Mouse (Mus musculus): ENCODE results near the gene 1810010D01Rik. TPM values are rescaled to one million over a fixed set of nuclear protein-coding genes. Genes with fewer than 3 reads are reported as not detected.

The 1810010D01Rik gene
- polyA plus RNA-seq (2015; fragmentation: Nextera tagmentation; extraction: Ambion mirVana) = 0.44 TPM in 1 of 2 replicates, not detected in the other

DNA sequence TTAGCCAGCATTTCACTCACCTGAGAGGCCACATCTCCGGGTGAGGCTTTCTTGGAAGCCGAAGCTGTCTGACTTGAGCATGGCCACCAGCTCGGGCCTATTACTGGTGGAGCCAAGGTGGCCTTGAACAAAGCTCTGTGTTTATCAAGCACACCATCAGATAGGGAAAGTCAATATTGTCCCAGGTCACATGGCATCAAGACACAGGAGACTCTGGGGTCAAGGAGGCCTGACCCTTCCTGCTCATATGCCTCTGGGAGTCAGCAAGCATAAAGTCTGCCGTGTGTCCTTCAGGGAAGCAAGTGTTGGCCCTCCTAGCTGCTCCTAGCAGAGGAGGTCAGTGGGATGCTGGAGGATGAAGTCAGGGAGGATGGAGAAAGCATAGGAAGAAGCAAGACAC, at the start of gene 1810010D01Rik:
Gene 1810010D01Rik (minus strand): TSS at position 114 of the 400 bp plus-strand sequence.
- no peak within 1 kb of the TSS for H3K4me2 ChIP-seq
- peaks cover 26% of the 10 kb centered on the region for H3K4me1 ChIP-seq (replicated peaks)
- 89% methylated on average over 4 of the region's 4 CpGs for WGBS
- H3K9me3 ChIP-seq (replicated peaks) = no peaks in the 10 kb centered on the region
- H3K4me3 ChIP-seq = no peak within 1 kb of the TSS
- peak within 1 kb of the TSS; percentile 91 for H3K27ac ChIP-seq
- H3K27me3 ChIP-seq = no peaks in the 10 kb centered on the region
- peak within 1 kb of the TSS; percentile 49; the same call in 1 of the 2 replicates for H3K9ac ChIP-seq
- ATAC-seq (replicated peaks; ENCODE audit: insufficient number of reproducible peaks, insufficient read depth, low FRiP score, low read depth) = no peak
- H3K36me3 ChIP-seq = no peaks in the 10 kb centered on the region

DNA sequence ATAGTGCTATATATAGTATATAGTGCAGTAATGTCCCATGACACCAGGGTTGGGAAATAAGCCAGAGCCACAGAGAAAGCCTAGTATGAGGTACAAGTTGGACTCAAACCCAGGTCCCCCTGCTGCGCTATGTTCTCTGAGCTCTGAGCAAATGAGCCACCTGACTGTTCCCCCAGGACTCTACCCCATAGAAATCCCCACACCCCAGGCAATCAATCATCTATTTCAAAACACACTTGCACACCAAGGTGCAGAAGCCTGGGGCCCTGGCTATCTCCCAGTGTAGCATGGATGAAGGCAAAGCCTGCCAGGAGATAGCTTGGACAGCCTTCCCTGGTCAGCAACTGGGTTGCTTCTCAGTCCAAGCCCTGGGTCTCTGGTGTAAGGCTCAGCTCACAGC, 48.2 kb upstream of the 1810010D01Rik start:
- H3K9ac ChIP-seq = no peak overlapping the region
- 92% methylated on average over 1 of the region's 1 CpGs for WGBS
- H3K27me3 ChIP-seq = no peaks in the 10 kb centered on the region
- H3K4me3 ChIP-seq = no peak overlapping the region
- H3K4me2 ChIP-seq = no peak overlapping the region
- H3K4me1 ChIP-seq (replicated peaks) = 0 out of 2 replicates have a peak, but pooled peaks cover 7% of the 10 kb centered on the region
- no peak for ATAC-seq (replicated peaks; ENCODE audit: insufficient number of reproducible peaks, insufficient read depth, low FRiP score, low read depth)
- H3K9me3 ChIP-seq (replicated peaks) = no peaks in the 10 kb centered on the region
- H3K27ac ChIP-seq = no peak overlapping the region
- 0 out of 2 replicates have a peak, but pooled peaks cover 16% of the 10 kb centered on the region for H3K36me3 ChIP-seq

DNA sequence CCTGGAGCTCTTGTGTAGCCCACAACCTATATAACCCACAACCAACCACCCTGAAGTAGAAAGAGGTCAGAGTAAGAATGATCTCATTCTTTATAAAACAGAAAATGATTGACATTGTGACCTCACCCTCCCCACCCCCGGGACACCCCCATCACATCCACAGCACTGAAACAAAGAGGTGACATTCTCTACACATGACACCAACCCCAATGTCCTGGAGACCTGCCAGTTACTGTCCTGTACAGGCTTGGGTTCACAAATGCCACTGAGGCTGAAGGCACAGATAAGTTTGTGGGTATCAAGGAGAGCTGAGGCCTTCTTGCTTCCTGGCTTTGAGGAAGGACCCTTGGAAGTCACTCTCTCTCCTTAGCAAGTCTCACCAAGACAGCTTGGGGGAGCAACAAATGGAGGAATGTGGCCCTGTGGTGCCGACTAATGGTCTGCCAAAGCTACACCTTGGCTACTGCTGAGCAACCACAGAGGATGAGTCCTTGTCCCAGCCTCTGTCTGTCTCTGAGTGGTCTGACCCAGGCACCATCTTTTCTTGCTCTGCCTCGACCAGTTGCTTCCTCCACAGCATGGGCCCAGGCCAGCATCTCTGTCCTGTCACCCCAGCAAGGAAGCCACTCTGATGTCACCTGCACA, 46.2 kb upstream of the 1810010D01Rik start:
- H3K27me3 ChIP-seq = no peaks in the 10 kb centered on the region
- H3K9ac ChIP-seq = no peak overlapping the region
- H3K9me3 ChIP-seq (replicated peaks) = no peaks in the 10 kb centered on the region
- no peak overlapping the region for H3K27ac ChIP-seq
- 0 out of 2 replicates have a peak, but pooled peaks cover 7% of the 10 kb centered on the region for H3K4me1 ChIP-seq (replicated peaks)
- 53% methylated on average over 3 of the region's 3 CpGs for WGBS
- no peak overlapping the region for H3K4me3 ChIP-seq
- no peak overlapping the region for H3K4me2 ChIP-seq
- H3K36me3 ChIP-seq = 0 out of 2 replicates have a peak, but pooled peaks cover 9% of the 10 kb centered on the region
- ATAC-seq (replicated peaks; ENCODE audit: insufficient number of reproducible peaks, insufficient read depth, low FRiP score, low read depth) = no peak

DNA sequence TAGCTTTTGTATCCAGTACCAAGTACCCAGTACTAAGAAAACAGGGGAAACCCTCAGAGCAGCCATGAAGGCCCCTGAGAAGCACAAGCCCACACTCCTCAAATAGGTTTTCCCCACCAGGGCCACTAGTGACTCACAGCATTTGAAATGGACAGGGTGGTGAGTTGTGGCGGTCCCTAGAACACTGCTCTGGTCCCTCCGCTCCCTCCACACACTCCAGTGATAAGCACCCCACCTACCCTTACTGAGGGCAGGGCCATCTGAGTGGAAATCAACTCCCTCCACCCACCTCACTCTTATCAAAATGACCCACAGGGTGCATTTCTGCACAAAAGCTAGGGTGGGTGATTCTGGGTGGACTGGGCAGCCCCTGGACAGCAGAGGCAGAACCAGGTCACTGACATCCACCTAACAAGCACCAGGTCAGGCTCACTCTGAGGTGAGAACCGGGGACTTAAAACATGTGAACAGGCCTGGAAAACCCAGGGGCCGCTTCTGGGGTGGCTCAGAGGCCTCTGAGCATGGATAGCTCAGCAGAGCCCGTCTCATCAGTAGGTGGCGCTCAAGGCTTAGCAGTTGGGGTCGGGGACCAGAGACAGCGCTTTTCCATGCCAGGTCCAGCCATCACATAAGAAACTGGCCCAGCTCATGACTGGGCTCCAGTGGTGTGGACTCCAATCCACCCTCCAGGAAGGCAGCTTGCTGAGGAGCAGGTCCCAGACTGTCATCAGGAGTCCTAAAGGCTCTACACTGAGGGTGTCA, 45.0 kb upstream of the 1810010D01Rik start:
- Histone ChIP-seq H3K4me1 (replicated peaks) (0 out of 2 replicates have a peak, but pooled peaks cover 7% of the 10 kb centered on the region), H3K36me3 (0 out of 2 replicates have a peak, but pooled peaks cover 9% of the 10 kb centered on the region), H3K27me3 (no peaks in the 10 kb centered on the region), H3K9ac (no peak overlapping the region), H3K27ac (no peak overlapping the region), H3K9me3 (replicated peaks) (no peaks in the 10 kb centered on the region), H3K4me2 (no peak overlapping the region), H3K4me3 (no peak overlapping the region)
- ATAC-seq (replicated peaks; ENCODE audit: insufficient number of reproducible peaks, insufficient read depth, low FRiP score, low read depth) = peak; percentile 74; the same call in 1 of the 2 replicates
- 28% methylated on average over 8 of the region's 8 CpGs for WGBS

DNA sequence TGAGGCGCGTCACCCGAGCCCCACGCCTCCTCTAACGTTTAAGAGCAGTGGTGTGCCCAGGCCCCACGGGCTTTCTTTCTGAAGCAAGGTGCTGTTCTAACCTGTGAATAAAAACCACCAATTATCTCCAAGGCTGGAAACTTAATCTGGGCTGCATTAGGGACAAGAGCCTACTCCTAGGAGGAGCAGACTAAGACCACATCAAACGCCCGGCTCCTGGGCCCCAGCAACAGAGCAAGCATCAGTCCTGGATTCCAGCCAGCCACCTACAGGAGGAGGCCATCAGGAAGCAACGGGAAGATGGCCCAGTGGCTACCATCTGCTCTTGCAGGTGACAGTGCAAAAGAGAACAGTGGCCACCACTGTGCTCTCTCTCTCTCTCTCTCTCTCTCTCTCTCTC, 42.3 kb upstream of the 1810010D01Rik start:
- Histone ChIP-seq H3K9me3 (replicated peaks) (no peaks in the 10 kb centered on the region), H3K4me2 (no peak overlapping the region), H3K27ac (no peak overlapping the region), H3K4me1 (replicated peaks) (0 out of 2 replicates have a peak, but pooled peaks cover 7% of the 10 kb centered on the region), H3K27me3 (no peaks in the 10 kb centered on the region), H3K9ac (no peak overlapping the region), H3K36me3 (no peaks in the 10 kb centered on the region), H3K4me3 (no peak overlapping the region)
- ATAC-seq (replicated peaks; ENCODE audit: insufficient number of reproducible peaks, insufficient read depth, low FRiP score, low read depth) = no peak
- 69% methylated on average over 9 of the region's 9 CpGs for WGBS

DNA sequence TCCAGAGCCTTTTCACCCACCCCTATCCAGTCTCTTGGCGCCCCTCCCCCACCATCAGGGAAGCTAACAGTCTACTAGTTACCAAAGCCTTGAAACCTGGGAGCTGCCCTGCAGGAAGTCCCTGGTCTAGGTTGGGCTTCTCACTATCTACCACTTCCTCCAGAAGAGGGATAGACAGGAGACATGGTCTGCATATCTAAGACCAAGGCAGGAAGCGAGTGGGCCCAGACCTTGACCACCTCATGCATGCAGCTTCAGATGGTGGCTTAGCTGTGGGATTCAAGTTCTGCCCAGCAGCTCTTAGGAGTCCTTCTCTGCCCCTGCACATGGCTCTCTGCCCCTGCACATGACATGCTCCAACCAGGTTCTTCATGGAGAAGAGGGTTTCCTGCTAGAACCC, 41.0 kb upstream of the 1810010D01Rik start:
- 72% methylated on average over 2 of the region's 2 CpGs for WGBS
- Histone ChIP-seq H3K9ac (no peak overlapping the region), H3K27me3 (no peaks in the 10 kb centered on the region), H3K27ac (no peak overlapping the region), H3K4me2 (no peak overlapping the region), H3K4me1 (replicated peaks) (0 out of 2 replicates have a peak, but pooled peaks cover 7% of the 10 kb centered on the region), H3K36me3 (no peaks in the 10 kb centered on the region), H3K4me3 (no peak overlapping the region), H3K9me3 (replicated peaks) (no peaks in the 10 kb centered on the region)
- no peak for ATAC-seq (replicated peaks; ENCODE audit: insufficient number of reproducible peaks, insufficient read depth, low FRiP score, low read depth)

DNA sequence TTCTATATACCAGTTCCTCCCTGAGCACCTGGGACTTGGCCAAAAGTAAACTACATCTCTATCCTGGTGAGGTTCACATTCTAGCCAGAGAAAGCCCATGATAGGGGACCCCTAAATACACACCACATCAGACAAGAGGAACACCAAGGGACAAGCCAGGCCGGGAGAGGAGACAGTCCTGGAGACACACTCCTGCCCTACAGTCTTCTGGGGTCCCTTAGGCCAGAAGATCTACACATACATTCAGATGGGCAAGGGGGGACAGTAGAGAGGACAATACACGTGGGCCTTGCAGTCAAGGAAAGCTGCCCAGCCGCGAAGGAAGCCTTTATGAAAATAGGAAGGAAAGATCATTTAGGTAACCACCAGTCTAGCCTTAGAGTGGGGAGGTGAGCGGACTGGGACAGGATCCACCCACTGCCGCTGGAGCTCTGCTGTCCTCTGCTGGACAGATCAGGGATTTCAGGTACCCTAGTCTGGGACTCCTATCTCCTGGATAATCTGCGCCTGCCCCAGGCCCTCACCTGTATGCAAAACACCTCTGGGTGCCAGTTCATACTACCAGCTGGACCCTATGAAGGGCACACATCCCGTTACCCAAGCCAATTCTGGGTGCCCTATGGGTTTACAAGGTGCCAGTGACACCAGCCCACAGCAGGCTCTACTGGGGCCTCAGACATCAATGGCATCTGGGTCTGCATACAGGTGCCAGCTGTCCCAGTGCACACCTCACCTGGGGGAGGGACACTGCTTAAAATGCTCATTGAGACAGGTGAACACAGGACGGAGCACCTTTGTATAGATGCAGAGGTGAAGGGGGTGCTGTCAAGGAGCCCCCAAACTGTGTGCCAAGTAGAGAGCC, 35.2 kb upstream of the 1810010D01Rik start:
- 13% methylated on average over 9 of the region's 9 CpGs for WGBS
- H3K9me3 ChIP-seq (replicated peaks) = no peaks in the 10 kb centered on the region
- no peaks in the 10 kb centered on the region for H3K27me3 ChIP-seq
- ATAC-seq (replicated peaks; ENCODE audit: insufficient number of reproducible peaks, insufficient read depth, low FRiP score, low read depth) = peak; percentile 58; the same call in 1 of the 2 replicates
- H3K9ac ChIP-seq = no peak overlapping the region
- H3K4me3 ChIP-seq = no peak overlapping the region
- no peaks in the 10 kb centered on the region for H3K36me3 ChIP-seq
- H3K4me1 ChIP-seq (replicated peaks) = 0 out of 2 replicates have a peak, but pooled peaks cover 5% of the 10 kb centered on the region
- no peak overlapping the region for H3K27ac ChIP-seq
- no peak overlapping the region for H3K4me2 ChIP-seq

DNA sequence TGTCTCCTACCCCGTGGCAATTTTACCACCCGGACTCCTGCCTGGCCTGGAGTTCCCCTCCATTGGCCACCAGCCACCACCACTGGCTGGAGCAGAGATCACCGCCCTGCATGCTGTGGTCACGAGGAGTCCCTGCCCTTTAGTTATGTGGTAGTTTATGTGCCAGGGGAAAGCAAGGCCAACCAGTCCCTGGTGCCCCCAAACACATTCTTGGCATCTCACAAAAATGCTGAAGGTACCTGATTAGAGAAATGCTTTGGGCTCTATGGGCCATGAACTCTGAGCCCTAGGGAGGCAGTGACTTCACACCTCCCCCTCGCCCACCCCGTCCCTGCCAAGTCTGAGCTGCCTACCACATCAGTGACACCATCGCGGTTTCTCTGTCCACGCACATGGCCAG, 34.1 kb upstream of the 1810010D01Rik start:
- 68% methylated on average over 9 of the region's 9 CpGs for WGBS
- Histone ChIP-seq H3K4me2 (no peak overlapping the region), H3K4me1 (replicated peaks) (0 out of 2 replicates have a peak, but pooled peaks cover 5% of the 10 kb centered on the region), H3K4me3 (no peak overlapping the region), H3K9me3 (replicated peaks) (no peaks in the 10 kb centered on the region), H3K27ac (no peak overlapping the region), H3K27me3 (no peaks in the 10 kb centered on the region), H3K36me3 (no peaks in the 10 kb centered on the region), H3K9ac (no peak overlapping the region)
- no peak for ATAC-seq (replicated peaks; ENCODE audit: insufficient number of reproducible peaks, insufficient read depth, low FRiP score, low read depth)

DNA sequence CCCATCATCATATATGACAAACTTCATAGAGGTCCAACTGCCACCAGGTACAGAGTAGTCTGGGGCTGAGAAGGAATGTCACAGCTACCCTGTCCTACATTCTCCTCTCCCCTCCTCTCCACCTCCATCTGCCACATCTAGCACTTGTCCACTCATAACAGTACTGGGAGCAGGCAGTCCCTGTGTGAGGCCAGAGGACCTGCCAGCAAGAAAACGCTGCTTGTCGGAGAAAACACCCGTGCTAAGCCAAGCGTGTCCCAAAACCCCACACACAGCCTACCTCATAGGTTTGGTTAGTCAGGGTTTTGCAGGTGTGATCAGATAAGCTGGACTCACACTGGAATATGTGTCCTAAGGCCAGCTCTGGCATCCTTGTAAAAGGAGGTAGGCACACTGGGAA, 33.0 kb upstream of the 1810010D01Rik start:
- 86% methylated on average over 4 of the region's 4 CpGs for WGBS
- Histone ChIP-seq H3K4me3 (no peak overlapping the region), H3K9ac (no peak overlapping the region), H3K27me3 (no peaks in the 10 kb centered on the region), H3K4me1 (replicated peaks) (0 out of 2 replicates have a peak, but pooled peaks cover 5% of the 10 kb centered on the region), H3K36me3 (no peaks in the 10 kb centered on the region), H3K4me2 (no peak overlapping the region), H3K9me3 (replicated peaks) (no peaks in the 10 kb centered on the region), H3K27ac (no peak overlapping the region)
- ATAC-seq (replicated peaks; ENCODE audit: insufficient number of reproducible peaks, insufficient read depth, low FRiP score, low read depth) = no peak

DNA sequence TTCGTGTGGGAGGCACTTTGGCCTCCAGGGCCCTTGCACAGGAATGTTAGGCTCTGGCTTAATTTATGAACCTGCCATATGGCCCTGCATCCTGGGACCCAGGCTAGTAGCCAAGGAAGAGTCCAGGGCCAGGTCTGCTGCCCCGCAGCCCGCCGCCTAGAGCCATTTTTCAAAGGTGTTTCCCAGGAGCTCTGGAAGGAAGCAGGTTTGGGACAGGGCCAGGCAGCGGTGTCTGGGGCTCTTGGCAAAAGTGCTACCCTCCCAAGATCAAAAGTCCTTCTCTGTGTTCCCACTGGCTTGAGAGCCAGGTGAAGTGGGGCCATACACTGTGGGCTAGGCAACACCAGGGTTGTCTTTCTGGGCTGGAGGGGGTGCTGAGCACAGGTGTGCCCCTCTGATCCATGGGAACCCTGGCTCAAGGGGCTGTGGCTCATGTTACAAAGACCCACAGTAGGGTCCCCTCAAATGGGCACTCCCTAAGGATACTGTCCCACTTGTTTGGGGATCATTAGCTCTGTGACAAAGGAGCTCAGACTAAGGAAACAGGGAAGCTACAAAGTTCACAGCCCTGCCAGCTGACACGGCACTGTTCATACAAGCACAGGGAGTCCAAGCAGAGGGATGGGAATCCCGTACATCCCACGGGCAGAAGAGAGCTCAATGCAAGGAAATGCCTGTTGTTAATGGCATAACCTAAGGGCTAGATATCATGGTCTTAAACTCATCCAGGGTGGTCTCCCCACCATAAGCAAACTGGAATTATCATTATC, 32.0 kb upstream of the 1810010D01Rik start:
- WGBS = 74% methylated on average over 8 of the region's 8 CpGs
- Histone ChIP-seq H3K27ac (no peak overlapping the region), H3K27me3 (no peaks in the 10 kb centered on the region), H3K4me1 (replicated peaks) (0 out of 2 replicates have a peak, but pooled peaks cover 5% of the 10 kb centered on the region), H3K9ac (no peak overlapping the region), H3K9me3 (replicated peaks) (no peaks in the 10 kb centered on the region), H3K4me2 (no peak overlapping the region), H3K36me3 (no peaks in the 10 kb centered on the region), H3K4me3 (no peak overlapping the region)
- ATAC-seq (replicated peaks; ENCODE audit: insufficient number of reproducible peaks, insufficient read depth, low FRiP score, low read depth) = no peak

Data from heart, embryonic 15.5 days (tissue).